Mouse (Mus musculus) CH12.LX (cell line): Measurements from ENCODE around the gene Neu2.

Experiments
- CTCF ChIP-seq, 2 experiments: IDR thresholded peaks in 1 of 2; conservative IDR thresholded peaks in 1 of 2; 2 replicates each; pipeline ENCODE4 v1.5.1; 2011 to 2012; ENCODE audit warnings: low read depth in 2 of 2, low read length in 2 of 2, improper control_type of control experiment in 1 of 2, inconsistent platforms in 1 of 2, mild to moderate bottlenecking in 1 of 2, moderate library complexity in 1 of 2
- EP300 ChIP-seq: IDR thresholded peaks from 2 replicates; pipeline ENCODE4 v1.6.1; 2011; ENCODE audit warnings: low read length, improper control_type of control experiment
- JUN ChIP-seq: IDR thresholded peaks from 2 replicates; pipeline ENCODE4 v1.6.1; 2011; ENCODE audit warnings: low read depth, mild to moderate bottlenecking, low read length, improper control_type of control experiment, moderate library complexity; ENCODE audit not compliant: insufficient read depth
- MYC ChIP-seq: IDR thresholded peaks from 2 replicates; pipeline ENCODE4 v1.6.1; 2011; ENCODE audit warnings: low read depth, mild to moderate bottlenecking, improper control_type of control experiment, low read length
- NELFE ChIP-seq: IDR thresholded peaks from 2 replicates; pipeline ENCODE4 v1.6.1; 2011; ENCODE audit warnings: low read depth, low read length, improper control_type of control experiment
- NRF1 ChIP-seq: IDR thresholded peaks from 2 replicates; pipeline ENCODE4 v1.6.1; 2014; ENCODE audit warnings: low read depth, mild to moderate bottlenecking, inconsistent platforms, low read length, improper control_type of control experiment, moderate library complexity
- POLR2A ChIP-seq: IDR thresholded peaks from 2 replicates; pipeline ENCODE4 v1.6.1; 2011; ENCODE audit warnings: low read depth, mild to moderate bottlenecking, improper control_type of control experiment, low read length
- UBTF ChIP-seq: IDR thresholded peaks from 2 replicates; pipeline ENCODE4 v1.6.1; 2012; ENCODE audit warnings: low read depth, mild to moderate bottlenecking, inconsistent platforms, low read length, improper control_type of control experiment, moderate library complexity

- no peak for TF ChIP-seq NRF1
- no peak for TF ChIP-seq EP300
- TF ChIP-seq JUN = no peak
- TF ChIP-seq POLR2A = no peak
- TF ChIP-seq UBTF = no peak
- TF ChIP-seq MYC = no peak
- TF ChIP-seq NELFE = no peak
- TF ChIP-seq CTCF (conservative IDR thresholded peaks at IDR 0.05 in 1 of 2, IDR thresholded peaks at IDR 0.05 in 1 of 2; ENCODE audit: low read depth in 2 of 2, low read length in 2 of 2) = no peak
These were observed 540 bp downstream of the Neu2 start for GRCm38 (mm10) chr1:87510166-87510691.
